ENCODE assay signal across 26 mouse cellular contexts in the genomic region with DNA sequence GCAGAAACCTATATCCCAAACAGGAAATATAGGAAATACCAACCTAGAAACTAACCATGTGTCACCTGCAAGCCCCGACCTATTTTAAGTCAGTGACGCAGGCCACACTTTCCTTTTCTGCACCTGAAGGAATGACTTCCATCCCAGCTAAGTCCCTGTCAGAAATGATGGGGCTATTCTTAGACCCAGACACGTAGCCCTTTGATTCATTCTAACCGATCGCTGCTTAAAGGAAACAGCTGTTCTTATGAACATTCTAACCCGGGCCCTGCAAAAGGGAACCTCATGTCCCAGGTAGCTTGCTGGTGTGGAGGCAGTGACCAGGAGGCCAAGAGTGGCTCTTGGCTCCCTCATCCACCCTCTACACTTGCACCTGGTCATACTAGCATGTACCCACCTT.
DNase-seq lines count a peak whose midpoint lies in the region; ATAC-seq and TF ChIP-seq lines count a peak whose summit lies in the region.
"Had no signal": no experiment of that assay in that cellular context is flagged by ENCODE, and none has a peak within 500 bp of the region (broad histone marks: within the 10 kb centered on the region; RNA-seq: fewer than 3 reads in every experiment).

No protein-coding gene starts in this region.

- DNase-seq in heart, embryonic 10.5 days (ENCODE audit: low spot score), result no peak
- no peak for DNase-seq in heart, postnatal 4 days
- peak; percentile 32 for DNase-seq in 416B (ENCODE audit: low read depth)
- DNase-seq in A20 (ENCODE audit: low read depth, low spot score), result peak; percentile 15
- no peak for DNase-seq in stomach, postnatal 0 days (ENCODE audit: low spot score)
- DNase-seq in midbrain, embryonic 14.5 days, result no peak
- DNase-seq: adrenal gland, adult 8-10 months; adrenal gland, postnatal 14 days; adrenal gland, postnatal 36 days; cerebellum, adult 11-12 months; cerebellum, adult 2 months; cerebellum, adult 9-10 months; cerebellum, postnatal 10 days; cerebellum, postnatal 25 days; embryo, embryonic 11 days had no signal

- peaks cover 34% of the 10 kb centered on the region for H3K4me1 ChIP-seq in heart, embryonic 10.5 days
- H3K4me1 ChIP-seq in stomach, postnatal 0 days (replicated peaks; ENCODE audit: control insufficient read depth, insufficient read depth), result 0 out of 2 replicates have a peak, but pooled peaks cover 3% of the 10 kb centered on the region
- peaks cover 12% of the 10 kb centered on the region for H3K4me1 ChIP-seq in midbrain, embryonic 14.5 days (ENCODE audit: control insufficient read depth, insufficient read depth, low read length)

- no peak overlapping the region for H3K4me3 ChIP-seq in heart, embryonic 10.5 days
- H3K4me3 ChIP-seq in stomach, postnatal 0 days (ENCODE audit: low read depth, low read length), result no peak overlapping the region
- no peak overlapping the region for H3K4me3 ChIP-seq in midbrain, embryonic 14.5 days (replicated peaks; ENCODE audit: low read depth, low read length)
- H3K4me3 ChIP-seq: embryonic facial prominence, embryonic 13.5 days; embryonic facial prominence, embryonic 15.5 days; erythroblast, embryonic 14.5 days; forebrain, embryonic 10.5 days; forebrain, embryonic 12.5 days had no signal

- H3K36me3 ChIP-seq in heart, embryonic 10.5 days, result no peaks in the 10 kb centered on the region
- no peaks in the 10 kb centered on the region for H3K36me3 ChIP-seq in stomach, postnatal 0 days (ENCODE audit: control insufficient read depth, insufficient read depth, low read length)
- no peaks in the 10 kb centered on the region for H3K36me3 ChIP-seq in midbrain, embryonic 14.5 days (ENCODE audit: control insufficient read depth, insufficient read depth, low read length)
- H3K36me3 ChIP-seq: embryonic facial prominence, embryonic 13.5 days; embryonic facial prominence, embryonic 15.5 days; forebrain, embryonic 10.5 days; forebrain, embryonic 12.5 days; G1E had no signal

- TF ChIP-seq CTCF in stomach, postnatal 0 days (IDR thresholded peaks at IDR 0.05; ENCODE audit: low read depth), result no peak

- 0 out of 2 replicates have a peak, but pooled peaks have one; percentile 36 for ATAC-seq in common myeloid progenitor, adult 5-6 weeks (replicated peaks; ENCODE audit: low read depth, poor library complexity, severe bottlenecking)
- ATAC-seq in stomach, postnatal 0 days (ENCODE audit: low FRiP score, low TSS enrichment), result no peak
- ATAC-seq in midbrain, embryonic 14.5 days (ENCODE audit: low FRiP score, low TSS enrichment), result no peak
- ATAC-seq: activated CD4-positive, CD25-positive, alpha-beta regulatory T cell, adult 4 months; forebrain, embryonic 14.5 days; forebrain, embryonic 16.5 days; Patski had no signal

- no peak overlapping the region for H3K9ac ChIP-seq in stomach, postnatal 0 days (ENCODE audit: low read length)
- H3K9ac ChIP-seq in midbrain, embryonic 14.5 days (replicated peaks; ENCODE audit: low read length), result no peak overlapping the region
- H3K9ac ChIP-seq: embryonic facial prominence, embryonic 13.5 days; embryonic facial prominence, embryonic 15.5 days; forebrain, embryonic 12.5 days had no signal

- H3K27ac ChIP-seq in heart, embryonic 10.5 days, result peak overlapping the region; percentile 2; the same call in 1 of the 2 replicates
- no peak overlapping the region for H3K27ac ChIP-seq in stomach, postnatal 0 days (replicated peaks)
- H3K27ac ChIP-seq in midbrain, embryonic 14.5 days (replicated peaks; ENCODE audit: low read depth, low read length), result no peak overlapping the region
- H3K27ac ChIP-seq: embryonic facial prominence, embryonic 13.5 days; embryonic facial prominence, embryonic 15.5 days; forebrain, embryonic 10.5 days; forebrain, embryonic 12.5 days had no signal

- H3K4me2 ChIP-seq in stomach, postnatal 0 days (replicated peaks; ENCODE audit: low read depth), result no peak overlapping the region
- H3K4me2 ChIP-seq in midbrain, embryonic 14.5 days (ENCODE audit: low read length), result no peak overlapping the region
- H3K4me2 ChIP-seq: embryonic facial prominence, embryonic 13.5 days; embryonic facial prominence, embryonic 15.5 days; forebrain, embryonic 12.5 days had no signal

- H3K9me3 ChIP-seq in heart, embryonic 10.5 days, result no peaks in the 10 kb centered on the region
- no peaks in the 10 kb centered on the region for H3K9me3 ChIP-seq in stomach, postnatal 0 days (ENCODE audit: control insufficient read depth, low read length)
- no peaks in the 10 kb centered on the region for H3K9me3 ChIP-seq in midbrain, embryonic 14.5 days (ENCODE audit: control insufficient read depth, low read length)
- H3K9me3 ChIP-seq: embryonic facial prominence, embryonic 13.5 days; embryonic facial prominence, embryonic 15.5 days; forebrain, embryonic 10.5 days; forebrain, embryonic 12.5 days; G1E had no signal

- no peaks in the 10 kb centered on the region for H3K27me3 ChIP-seq in heart, embryonic 10.5 days (ENCODE audit: insufficient read depth, poor library complexity, severe bottlenecking)
- H3K27me3 ChIP-seq in stomach, postnatal 0 days (ENCODE audit: control insufficient read depth, insufficient read depth, low read length), result no peaks in the 10 kb centered on the region
- no peaks in the 10 kb centered on the region for H3K27me3 ChIP-seq in midbrain, embryonic 14.5 days (ENCODE audit: control insufficient read depth, insufficient read depth, low read length)
- H3K27me3 ChIP-seq: embryonic facial prominence, embryonic 15.5 days; Patski had no signal

- 55% methylated on average over 6 of the region's 6 CpGs for WGBS in heart, embryonic 10.5 days
- 53% methylated on average over 6 of the region's 6 CpGs for WGBS in stomach, postnatal 0 days
- 79% methylated on average over 6 of the region's 6 CpGs for WGBS in midbrain, embryonic 14.5 days

- no peak for TF ChIP-seq EP300 in stomach, postnatal 0 days (optimal IDR thresholded peaks at IDR 0.05)

Comparison
In these comparisons a context has a peak if more than half of its experiments do, and no peak if none do; other contexts are left out.
1. DNase-seq: peak in 416B (single experiment) and A20 (single experiment); none in heart, embryonic 10.5 days (single experiment), heart, postnatal 4 days (single experiment), stomach, postnatal 0 days (single experiment) and midbrain, embryonic 14.5 days (single experiment).